Mouse (Mus musculus) cerebellum, adult 18-20 months (tissue): ENCODE data around the gene A530064D06Rik.
"Not testable (repeated sequence)": the region's sequence is repeated elsewhere in the genome, so short reads cannot be mapped to it uniquely, and the experiment has no call there.

Experiments
- DNase-seq, 2 experiments: peaks; one replicate each; pipeline ENCODE4 v3.0.0; 2021

Gene A530064D06Rik

DNA sequence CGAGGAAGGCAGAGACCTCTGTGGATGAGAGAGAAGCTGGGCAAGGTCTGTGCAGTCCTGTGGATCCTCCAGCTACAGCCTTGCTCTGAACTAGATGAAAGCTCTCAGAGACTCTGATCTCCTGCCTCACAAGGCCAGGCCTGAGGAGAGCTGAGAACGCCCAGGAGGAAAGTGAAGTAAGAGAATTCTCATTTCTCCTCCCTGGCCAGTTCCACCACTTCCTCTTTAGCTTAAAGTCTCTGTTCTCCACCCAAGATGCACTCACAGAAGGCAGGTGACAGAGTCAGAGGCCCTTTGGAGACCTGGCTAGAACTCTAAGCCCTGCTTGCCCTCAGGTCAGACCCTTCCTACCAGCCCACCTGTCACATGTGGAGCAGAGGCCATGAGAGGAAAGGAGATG, at the start of gene A530064D06Rik:
Gene A530064D06Rik, minus strand, starts transcription at position 173 of the 400 bp plus-strand sequence.
- DNase-seq = not testable (repeated sequence)

DNA sequence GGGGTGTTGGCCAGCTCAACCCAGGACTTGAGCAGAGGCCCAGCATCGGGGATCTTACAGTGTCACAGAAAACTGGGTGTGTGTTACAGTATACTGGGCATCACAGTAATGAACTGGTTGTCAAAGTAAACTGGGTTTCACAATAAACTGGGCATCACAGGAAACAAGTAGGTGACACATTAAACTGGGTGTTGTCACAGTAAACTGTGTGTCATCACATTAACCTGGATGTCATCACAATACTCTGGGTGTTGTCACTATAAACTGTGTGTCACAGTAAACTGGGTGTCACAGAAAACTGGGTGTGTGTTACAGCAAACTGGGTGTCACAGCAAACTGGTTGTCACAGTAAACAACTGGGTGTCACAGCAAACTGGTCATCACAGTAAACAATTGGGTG, 48.4 kb upstream of the A530064D06Rik start:
- no peak for DNase-seq

DNA sequence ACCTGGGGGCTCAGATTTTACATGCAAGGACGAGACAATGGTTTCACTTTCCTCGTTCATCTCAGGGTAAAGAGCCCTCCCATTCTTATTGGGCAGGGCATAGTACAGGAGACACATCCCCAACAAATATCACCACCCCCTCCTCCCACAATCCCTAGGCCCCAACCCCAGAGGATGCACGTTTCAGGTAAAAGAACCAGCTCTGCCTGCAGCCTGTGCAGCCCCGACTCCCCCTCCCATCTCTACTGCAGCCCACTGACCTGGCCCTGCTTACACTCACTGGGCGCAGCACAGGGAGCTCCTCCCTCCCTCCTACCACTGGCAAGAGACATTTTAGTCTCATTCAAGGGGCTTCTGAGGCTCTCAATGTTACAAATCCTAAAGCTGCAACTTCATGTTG, 46.4 kb upstream of the A530064D06Rik start:
- DNase-seq = no peak

DNA sequence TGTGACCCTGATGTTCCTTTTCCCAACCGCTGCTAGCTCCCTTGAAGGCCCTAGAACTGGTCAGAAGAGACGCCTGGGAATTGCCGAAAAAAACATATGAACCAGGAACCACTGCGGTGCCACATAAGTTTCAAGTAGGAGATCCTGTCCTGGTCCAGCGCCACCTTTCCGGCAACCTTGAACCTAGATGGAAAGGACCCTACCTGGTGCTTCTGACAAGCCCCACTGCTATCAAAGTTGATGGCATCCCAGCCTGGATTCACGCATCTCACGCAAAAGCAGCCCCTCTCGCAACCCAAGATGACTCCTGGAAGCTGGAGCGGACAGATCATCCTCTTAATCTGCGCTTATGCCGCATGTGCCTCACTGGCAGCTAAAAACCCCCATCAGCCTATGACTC, 45.5 kb upstream of the A530064D06Rik start:
- DNase-seq = no peak

DNA sequence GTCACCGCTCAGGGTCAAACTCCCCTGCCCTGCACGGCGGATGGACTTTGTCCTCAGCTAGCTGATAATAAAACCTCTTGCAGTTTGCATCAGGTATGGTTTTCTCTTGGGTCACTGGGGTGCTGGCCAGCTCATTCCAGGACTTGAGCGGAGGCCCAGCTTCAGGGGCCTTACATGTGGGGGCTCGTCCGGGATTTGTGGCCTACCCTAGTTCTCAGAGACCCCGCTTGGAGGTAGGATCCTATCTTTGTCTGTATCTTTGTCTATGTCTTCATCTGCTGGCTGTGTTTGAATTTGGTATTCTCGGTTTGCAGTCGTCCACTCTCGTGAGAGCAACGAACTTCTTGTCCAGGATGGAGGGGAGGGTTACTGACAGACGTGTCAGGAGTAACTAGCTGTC, 36.0 kb upstream of the A530064D06Rik start:
- DNase-seq = no peak

DNA sequence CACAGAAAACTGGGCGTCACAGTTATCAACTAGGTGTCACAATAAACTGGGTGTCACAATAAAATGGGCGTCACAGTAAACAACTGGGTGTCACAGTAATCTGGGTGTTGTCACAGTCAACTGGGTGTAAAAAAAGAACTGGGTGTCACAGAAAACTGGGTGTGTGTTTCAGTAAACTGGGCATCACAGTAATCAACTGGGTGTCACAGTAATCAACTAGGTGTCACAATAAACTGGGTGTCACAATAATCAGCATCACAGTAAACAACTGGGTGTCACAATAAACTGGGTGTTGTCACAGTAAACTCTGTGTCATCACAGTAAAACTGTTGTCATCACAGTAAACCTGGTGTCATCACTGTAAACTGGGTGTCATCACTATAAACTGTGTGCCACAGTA, 25.3 kb upstream of the A530064D06Rik start:
- DNase-seq = no peak

DNA sequence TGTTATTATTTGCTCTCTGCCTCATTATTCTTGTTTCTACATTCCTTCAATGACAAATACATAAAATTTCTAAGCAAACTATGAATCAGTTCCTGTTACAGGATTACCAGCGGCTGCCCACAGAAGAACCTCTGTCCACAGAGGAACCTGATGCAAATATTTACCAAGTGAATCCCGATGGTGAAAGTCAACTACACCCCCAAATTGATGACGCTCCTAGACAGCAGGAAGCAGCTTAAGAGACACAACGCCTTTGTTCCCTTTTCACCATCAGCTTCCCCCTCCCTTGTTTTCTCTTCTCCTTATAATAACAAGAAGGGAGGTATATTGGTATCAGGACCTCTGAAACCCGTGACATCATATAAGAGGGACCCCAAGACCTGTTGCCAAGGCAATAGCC, 18.2 kb upstream of the A530064D06Rik start:
- no peak for DNase-seq

DNA sequence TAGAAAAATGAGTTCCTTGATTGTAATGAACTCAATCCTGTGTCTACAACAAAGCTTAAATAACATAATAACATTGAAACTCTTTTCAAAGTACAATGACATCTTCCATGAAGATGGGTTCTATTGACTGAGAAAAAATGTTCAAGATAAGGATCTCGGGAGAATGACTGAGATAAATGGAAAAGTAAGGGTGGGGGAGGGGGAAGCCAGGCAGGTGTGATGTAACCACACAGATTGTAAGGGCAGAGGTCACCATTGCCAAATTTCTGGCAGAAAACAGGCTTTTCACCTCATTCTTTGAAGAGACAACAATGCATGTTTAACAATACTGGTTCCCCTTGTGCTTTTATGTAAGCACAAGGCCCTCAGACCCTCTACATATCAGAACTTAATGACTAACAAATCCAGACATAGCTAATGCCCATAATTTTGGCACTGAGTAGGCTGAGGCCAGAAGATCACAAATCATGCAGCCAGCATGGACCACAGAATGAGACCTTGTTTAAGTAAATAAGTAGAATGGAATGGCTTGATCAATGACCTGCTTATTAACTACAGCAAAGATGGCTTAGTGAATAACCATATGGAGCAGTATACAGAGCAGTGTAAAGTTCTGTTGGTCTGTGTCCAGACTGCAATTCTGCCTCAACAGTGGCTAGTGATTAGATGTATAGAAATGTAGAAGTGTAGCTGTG, 9.5 kb downstream of the A530064D06Rik start:
- DNase-seq = no peak

DNA sequence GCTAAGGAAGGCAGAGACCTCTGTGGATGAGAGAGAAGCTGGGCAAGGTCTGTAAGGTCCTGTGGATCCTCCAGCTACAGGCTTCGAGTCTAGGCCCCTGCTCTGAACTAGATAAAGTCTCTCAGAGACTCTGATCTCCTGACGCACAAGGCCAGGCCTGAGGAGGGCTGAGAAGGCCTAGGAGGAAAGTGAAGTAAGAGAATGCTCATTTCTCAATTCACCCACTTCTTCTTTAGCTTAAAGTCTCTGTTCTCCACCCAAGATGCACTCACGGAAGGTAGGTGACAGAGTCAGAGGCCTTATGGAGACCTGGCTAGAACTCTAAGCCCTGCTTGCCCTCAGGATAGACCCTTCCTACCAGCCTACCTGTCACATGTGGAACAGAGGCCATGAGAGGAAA, 21.0 kb downstream of the A530064D06Rik start, which contains the start of gene 9830107B12Rik:
Gene 9830107B12Rik, minus strand, starts transcription at position 149 of the 400 bp plus-strand sequence.
- no peak for DNase-seq

DNA sequence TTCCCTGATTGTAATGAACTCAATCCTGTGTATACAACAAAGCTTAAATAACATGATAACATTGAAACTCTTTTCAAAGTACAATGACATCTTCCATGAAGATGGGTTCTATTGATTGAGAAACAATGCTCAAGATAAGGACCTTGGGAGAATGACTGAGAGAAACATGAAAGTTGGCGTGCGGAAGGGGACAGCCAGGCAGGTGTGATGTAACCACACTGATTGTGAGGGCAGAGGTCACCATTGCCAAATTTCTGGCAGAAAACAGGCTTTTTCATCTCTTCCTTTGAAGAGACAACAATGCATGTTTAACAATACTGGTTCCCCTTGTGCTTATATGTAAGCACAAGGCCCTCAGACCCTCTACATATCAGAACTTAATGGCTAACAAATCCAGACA, 34.3 kb downstream of the A530064D06Rik start:
- DNase-seq = no peak

DNA sequence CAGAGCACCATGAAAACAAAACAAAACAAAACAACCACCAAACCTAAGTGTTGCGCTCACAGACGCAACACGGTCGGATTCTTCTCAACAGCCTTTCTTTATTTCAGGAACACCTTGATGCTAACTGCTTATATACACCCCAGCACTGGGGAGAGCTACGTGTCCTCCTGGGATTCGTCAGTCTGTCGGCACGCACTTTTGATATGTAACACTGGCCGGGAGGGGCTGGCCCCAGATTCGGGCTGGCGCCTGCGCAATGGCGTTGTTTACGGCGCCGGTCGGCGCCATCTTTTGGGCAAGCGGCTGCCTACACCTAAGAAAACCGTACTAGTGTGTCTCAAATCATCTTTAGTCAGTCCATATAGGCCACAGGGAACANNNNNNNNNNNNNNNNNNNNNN, 46.6 kb downstream of the A530064D06Rik start:
- DNase-seq = no peak

DNA sequence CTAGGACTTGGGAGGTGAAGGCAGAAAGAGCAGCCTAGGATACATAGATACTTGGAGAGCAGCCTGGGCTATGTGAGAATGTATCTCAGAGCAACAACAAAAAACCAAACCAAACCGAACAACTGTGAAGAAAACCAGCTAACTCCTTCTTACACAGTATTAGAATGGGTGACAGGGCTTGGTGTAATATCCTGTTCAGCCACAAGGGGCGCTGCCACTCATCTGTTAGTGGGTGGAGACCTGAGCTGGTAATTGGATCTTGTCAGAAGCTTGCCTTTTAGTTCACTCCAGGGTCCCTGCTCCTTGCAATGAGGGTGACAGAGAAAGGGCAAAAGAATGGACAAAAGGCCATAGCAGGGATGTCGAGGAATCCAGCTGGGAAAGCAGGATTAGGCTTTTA, 47.4 kb downstream of the A530064D06Rik start:
- peak; percentile 59 to 66 for DNase-seq

DNA sequence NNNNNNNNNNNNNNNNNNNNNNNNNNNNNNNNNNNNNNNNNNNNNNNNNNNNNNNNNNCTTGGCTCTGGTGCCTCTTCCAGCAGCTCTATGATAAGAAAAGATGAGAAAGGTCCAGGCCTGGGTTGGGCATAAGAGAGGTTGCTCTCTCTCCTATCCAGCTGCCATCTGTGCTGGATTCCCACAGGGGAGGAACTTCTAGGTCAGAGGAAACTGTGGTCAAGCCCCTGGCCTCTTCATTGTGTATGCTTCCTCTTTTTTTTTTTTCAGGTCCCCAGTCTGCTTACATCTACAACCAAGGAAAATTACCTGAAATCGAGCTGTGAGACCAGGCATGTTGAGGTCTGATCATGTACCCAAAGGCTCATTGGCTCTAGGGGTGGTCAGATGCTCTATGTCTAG, 48.5 kb downstream of the A530064D06Rik start:
- DNase-seq = no peak

DNA sequence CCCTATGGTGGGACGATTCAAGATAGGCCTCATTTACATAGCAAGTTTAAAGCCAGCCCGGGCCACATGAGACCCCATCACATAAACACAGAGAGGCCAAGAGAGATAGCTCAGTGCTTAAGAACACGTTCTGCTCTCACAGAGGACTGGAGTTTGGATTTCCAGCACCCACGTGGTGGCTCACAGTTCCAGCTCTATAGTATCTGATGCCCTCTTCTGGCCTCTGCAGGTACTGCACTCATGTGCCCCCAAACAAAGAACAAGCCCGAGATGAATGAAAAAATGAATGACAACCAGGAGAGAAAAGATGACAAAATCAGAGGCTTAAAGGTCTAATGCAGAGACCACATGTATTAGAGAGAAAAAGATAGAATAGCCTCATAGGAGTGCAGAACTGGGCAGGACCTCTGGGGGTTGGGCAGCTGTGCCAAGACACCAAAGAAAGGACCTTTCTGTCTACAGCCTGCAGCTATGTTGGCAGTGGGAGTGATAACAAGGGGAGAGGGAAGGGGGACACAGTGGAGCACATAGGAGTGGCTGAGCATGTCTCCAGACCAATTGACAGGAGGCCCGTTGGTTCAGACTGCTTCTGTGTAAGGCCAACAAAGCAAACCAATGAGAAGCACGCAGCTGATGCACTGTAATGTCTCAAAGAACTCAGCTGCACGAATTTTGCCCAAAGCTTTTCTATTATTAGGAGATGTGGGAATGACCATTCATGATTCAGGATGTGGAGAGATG, 56.4 kb downstream of the A530064D06Rik start:
- peak; percentile 5 to 22 for DNase-seq

DNA sequence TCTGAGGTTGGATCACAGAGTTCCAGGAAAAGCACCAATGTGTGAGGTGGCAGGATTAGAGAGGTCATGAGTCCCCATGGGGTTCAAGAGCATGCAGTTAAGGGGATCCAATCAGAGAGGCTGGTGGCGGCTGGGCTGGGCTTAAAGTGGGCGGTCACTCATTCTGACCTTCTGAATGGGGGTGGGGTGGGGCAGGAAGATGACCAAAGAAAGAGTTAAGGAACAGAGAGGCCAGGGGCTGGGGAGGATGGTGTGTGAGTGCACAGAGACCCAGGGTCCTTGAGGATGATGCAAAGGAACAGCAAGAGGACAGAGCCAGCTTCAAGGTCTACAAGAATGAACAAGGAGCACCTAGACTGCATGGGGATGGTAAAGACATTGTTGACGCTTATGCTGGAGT, 58.6 kb downstream of the A530064D06Rik start:
- DNase-seq = no peak

DNA sequence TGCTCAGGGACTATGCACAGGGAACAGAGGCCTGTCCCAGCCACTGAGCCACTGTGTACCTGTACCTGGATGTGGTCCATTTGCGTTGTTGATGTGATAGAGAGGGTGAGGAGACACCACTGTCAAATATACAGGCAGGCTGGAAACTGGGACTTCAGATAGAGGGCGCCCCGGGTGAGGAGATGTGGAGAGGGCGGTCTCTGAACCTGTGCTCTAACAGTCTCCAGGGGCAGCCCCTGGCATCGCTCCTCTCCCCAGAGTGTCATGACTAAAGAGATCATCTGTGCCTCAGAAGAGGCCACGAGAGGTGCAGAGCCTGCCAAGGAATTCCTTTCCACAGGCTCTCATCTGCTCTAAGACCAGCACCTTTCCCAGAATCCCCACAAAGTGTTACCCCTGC, 59.2 kb downstream of the A530064D06Rik start:
- no peak for DNase-seq

DNA sequence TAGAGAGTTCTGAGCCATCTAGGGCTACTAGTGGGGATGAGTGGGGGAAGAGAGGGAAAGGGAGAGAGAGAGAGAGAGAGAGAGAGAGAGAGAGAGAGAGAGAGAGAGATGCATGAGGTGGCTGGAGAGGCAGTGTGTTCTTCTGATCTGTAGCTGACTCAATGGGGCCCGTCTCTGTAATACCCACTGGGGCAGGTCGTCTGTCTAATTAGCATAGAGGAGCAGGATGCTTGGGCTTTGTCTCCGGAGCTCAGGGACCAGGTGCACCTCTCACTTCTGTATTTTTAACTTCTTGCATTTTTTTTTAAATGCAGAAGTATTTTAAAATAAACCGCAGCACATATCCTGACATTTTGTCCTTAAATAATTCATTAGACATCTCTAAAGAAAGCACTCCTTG, 59.7 kb downstream of the A530064D06Rik start:
- no peak for DNase-seq

DNA sequence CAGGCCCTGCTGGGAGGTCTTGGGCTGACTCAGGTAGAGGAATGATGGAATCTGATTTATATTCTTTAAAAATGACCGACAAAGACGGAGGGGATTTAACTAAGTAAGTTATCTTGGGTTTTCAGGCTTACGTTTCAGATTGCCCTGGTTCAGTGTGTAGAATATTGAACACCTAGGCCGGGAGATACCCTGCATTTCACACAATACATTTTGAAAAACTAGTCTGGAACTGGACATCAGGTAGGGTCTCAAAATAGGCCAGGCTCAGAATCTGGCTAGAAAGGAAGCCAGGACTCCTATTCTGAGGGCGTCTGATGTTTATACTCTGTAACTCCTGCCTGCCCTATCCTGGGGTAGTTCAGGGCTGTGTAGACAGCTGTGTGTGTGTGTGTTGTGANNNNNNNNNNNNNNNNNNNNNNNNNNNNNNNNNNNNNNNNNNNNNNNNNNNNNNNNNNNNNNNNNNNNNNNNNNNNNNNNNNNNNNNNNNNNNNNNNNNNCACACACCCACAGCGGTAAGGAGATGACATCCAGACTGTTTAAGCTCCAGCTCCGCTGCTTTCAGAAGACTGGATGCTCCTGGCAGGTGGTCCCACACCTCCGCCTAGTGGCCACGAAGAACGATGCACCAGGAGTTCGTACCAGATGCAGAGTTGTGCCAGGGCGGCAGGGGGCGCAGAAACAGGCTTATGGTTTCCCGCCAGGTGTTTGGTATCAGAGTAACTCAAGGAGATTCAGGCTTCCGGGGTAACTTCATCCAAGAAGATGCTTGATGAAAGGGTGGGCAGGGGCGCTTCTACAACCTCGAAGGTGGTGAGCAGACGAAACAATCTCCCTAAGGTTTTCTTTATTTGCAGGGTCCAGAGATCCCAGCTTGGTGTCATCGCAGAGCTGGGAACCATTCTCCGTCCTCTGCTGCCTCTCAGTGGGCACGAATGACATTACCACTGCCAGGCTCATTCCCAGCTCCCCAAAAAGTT, 66.3 kb downstream of the A530064D06Rik start:
- DNase-seq = peak; percentile 59 to 79

DNA sequence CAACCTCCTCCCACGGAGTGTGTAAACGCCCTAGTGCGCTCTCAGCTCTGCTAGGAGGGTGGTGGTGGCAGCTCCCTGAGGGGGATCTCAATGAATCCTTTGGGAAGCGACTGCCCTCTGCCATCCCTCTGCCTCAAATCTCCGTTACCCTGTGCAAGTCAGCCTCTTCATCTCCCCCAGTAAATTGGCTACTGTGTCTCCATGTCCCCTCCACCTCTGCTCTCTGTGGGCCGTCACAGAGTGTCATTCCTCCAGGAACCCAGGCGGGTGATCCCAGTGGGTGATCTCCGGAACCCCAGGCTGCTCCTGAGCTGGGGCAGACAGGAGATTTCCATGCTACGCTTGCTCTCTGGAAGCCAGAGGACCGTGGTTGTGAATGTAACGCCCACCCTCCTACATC, 67.8 kb downstream of the A530064D06Rik start:
- no peak for DNase-seq
